Comparison of ENCODE assay signal across 23 mouse cellular contexts in genomic region chr2:134968380-134968779, GRCm38 (mm10).
"Had no signal": no experiment of that assay in that cellular context is flagged by ENCODE, and none has a peak within 500 bp of the region (broad histone marks: within the 10 kb centered on the region; RNA-seq: fewer than 3 reads in every experiment).

No protein-coding gene starts in this region.

- H3K4me3 ChIP-seq: gastrocnemius, adult 2 months; heart, adult 2 months; heart, embryonic 13.5 days; heart, embryonic 15.5 days; hindbrain, embryonic 13.5 days; hindbrain, embryonic 15.5 days; kidney, embryonic 15.5 days; limb, embryonic 13.5 days; limb, embryonic 15.5 days; liver, embryonic 12.5 days had no signal

- H3K36me3 ChIP-seq: heart, embryonic 13.5 days; heart, embryonic 15.5 days; hindbrain, embryonic 13.5 days; hindbrain, embryonic 15.5 days; kidney, embryonic 15.5 days; limb, embryonic 13.5 days; limb, embryonic 15.5 days; liver, embryonic 12.5 days had no signal

- H3K27me3 ChIP-seq: heart, embryonic 13.5 days; heart, embryonic 15.5 days; hindbrain, embryonic 13.5 days; hindbrain, embryonic 15.5 days; kidney, embryonic 15.5 days; limb, embryonic 13.5 days; limb, embryonic 15.5 days; liver, embryonic 12.5 days had no signal

- DNase-seq: gastrocnemius, adult 2 months; gastrocnemius, postnatal 10 days; gastrocnemius, postnatal 36 days; heart, adult 11 months; heart, adult 2 months; heart, postnatal 14 days; heart, postnatal 36 days; kidney, adult 11 months; kidney, adult 2 months; kidney, adult 9 months; kidney, postnatal 14 days; kidney, postnatal 36 days; layer of hippocampus, postnatal 36 days; left cerebral cortex, postnatal 4 days had no signal

- H3K4me2 ChIP-seq: heart, embryonic 11.5 days; heart, embryonic 13.5 days; heart, embryonic 15.5 days; hindbrain, embryonic 13.5 days; hindbrain, embryonic 15.5 days; kidney, embryonic 15.5 days; limb, embryonic 13.5 days; limb, embryonic 15.5 days; liver, embryonic 12.5 days had no signal
